Mouse (Mus musculus) embryonic fibroblast, embryonic 13.5 days (primary cell): ENCODE measurements at regions not wholly inside any gene's neighbourhood (a gene's known extent, or its start where the extent isn't known, plus 50 kb on each side); places are given as distances from the start of the nearest gene placed in this dataset.
A peak's percentile ranks its signal among the peaks of the same experiment; 100 is the strongest.
"Not testable (repeated sequence)": the region's sequence is repeated elsewhere in the genome, so short reads cannot be mapped to it uniquely, and the experiment has no call there.

Experiments used
- H3K27ac ChIP-seq: 2 replicates; pipeline ENCODE4 v1.5.1; 2012; ENCODE audit warnings: low read length, control low read depth, inconsistent platforms; ENCODE audit not compliant: insufficient read depth
- H3K4me1 ChIP-seq: 2 replicates; pipeline ENCODE4 v1.6.1; 2011; ENCODE audit warnings: low read length; ENCODE audit not compliant: control insufficient read depth, insufficient read depth
- H3K4me3 ChIP-seq: 2 replicates; pipeline ENCODE4 v1.5.1; 2011; ENCODE audit warnings: mild to moderate bottlenecking, control low read depth, low read length; ENCODE audit not compliant: insufficient read depth
- CTCF ChIP-seq: IDR thresholded peaks from 2 replicates; pipeline ENCODE4 v1.5.1; 2011; ENCODE audit warnings: mild to moderate bottlenecking, control low read depth, low read length, moderate library complexity, borderline replicate concordance; ENCODE audit not compliant: insufficient read depth
- POLR2A ChIP-seq: IDR thresholded peaks from 2 replicates; pipeline ENCODE4 v1.6.1; 2011; ENCODE audit warnings: low read depth, mild to moderate bottlenecking, control low read depth, low read length, moderate library complexity

- TF ChIP-seq CTCF (no peak), POLR2A (no peak)
- no peak overlapping the region for H3K27ac ChIP-seq
Measured at GRCm38 (mm10) chr10:7390239-7391091, 83.0 kb downstream of the Ulbp1 start.

DNA sequence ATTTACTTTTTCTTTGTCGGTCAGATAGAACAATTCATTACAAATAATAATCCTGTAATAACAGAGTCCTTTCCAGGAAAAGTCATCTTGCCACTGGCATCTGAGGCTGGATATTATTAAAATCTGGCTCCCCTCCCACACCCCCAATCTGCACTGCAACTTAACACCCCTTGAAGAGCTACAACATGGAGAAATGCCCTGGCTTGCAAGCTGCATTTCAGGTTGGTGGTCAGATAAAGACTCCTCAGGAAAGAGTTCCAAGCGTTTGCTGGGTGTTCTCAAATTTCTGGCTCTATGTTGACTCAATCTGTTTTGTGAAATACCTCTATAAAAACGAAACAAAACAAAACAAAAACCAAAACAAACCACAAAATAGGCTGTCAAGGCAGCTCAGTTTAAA, 114.6 kb downstream of the Ulbp1 start:
- not testable (repeated sequence) for H3K4me1 ChIP-seq, H3K27ac ChIP-seq, H3K4me3 ChIP-seq

More at GRCm38 (mm10) chr10:7390239-7391091, 83.0 kb downstream of the Ulbp1 start:
- no peaks in the 10 kb centered on the region for H3K4me1 ChIP-seq
- peak overlapping the region; percentile 60 for H3K4me3 ChIP-seq

DNA sequence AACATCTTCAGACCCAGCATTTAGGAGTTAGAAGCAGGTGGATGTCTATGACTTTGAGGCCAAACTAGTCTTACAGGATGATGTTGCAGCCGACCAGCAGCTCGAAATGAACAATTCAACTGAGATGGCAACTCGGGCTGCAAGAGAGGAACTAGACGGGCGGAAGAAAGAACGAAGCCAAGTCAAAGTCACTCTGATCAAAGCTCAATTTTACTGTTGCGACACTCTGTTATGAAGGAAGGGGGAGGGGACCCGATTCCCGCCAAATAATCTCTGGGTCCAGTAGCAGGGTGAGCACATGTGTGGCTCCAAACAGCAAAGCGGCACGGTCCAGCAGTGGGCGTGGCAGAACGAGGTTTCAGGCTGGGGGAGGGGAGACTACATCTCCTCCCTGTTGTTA, 129.1 kb downstream of the Ulbp1 start:
- not testable (repeated sequence) for H3K27ac ChIP-seq, H3K4me1 ChIP-seq, H3K4me3 ChIP-seq

DNA sequence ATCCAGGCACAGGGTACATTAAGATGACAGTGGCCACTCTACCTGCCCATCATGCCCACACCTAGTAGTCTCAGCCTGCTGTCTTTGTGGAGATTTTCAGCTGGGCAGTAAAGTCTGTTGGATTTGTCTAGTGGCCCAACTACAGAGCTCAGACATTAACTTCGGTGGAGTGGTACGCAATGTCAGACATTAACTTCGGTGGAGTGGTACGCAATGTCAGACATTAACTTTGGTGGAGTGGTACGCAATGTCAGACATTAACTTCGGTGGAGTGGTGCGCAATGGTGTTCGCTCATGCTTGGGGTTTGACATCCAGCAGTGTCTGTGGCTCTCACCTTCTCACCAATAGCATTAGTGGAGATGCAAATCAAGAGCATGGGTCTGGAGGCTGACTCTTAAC, 129.7 kb downstream of the Ulbp1 start:
- not testable (repeated sequence) for H3K27ac ChIP-seq, H3K4me1 ChIP-seq, H3K4me3 ChIP-seq

GRCm38 (mm10) chr10:7333077-7333747, 121.2 kb upstream of the Cnksr3 start:
- Histone ChIP-seq H3K4me3 (no peak overlapping the region), H3K27ac (no peak overlapping the region), H3K4me1 (no peaks in the 10 kb centered on the region)
- peak; percentile 54; the same call in 1 of the 2 replicates for TF ChIP-seq CTCF
- TF ChIP-seq POLR2A = no peak

- TF ChIP-seq POLR2A = no peak
- no peak for TF ChIP-seq CTCF
- H3K4me3 ChIP-seq = no peak overlapping the region
- H3K27ac ChIP-seq = no peak overlapping the region
- H3K4me1 ChIP-seq = no peaks in the 10 kb centered on the region
Measured at GRCm38 (mm10) chr10:7328262-7328661, 116.2 kb upstream of the Cnksr3 start.

- not testable (repeated sequence) for H3K4me3 ChIP-seq, H3K27ac ChIP-seq, H3K4me1 ChIP-seq
Measured at GRCm38 (mm10) chr10:7327046-7327445, 115.0 kb upstream of the Cnksr3 start.

DNA sequence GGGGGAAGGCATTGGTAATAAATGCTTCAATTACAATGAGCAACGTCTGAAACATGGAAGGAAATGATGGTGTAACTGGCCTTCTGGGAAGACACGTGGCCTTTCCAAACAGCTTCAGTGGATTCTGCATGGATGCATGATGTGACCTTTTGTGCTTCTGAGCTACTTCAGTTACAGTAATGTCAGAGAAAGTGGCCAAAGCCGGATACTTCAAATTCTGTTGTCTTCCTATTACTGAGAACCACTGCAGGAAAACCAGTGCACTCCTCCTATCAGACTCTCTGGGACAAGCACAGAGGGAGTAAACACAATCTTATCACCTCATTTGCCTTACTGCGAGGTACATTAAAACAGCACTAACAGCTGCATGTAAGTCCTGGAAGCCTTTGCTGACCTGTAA, 113.0 kb upstream of the Cnksr3 start:
- no peaks in the 10 kb centered on the region for H3K4me1 ChIP-seq
- H3K4me3 ChIP-seq = no peak overlapping the region
- H3K27ac ChIP-seq = no peak overlapping the region
- TF ChIP-seq CTCF (no peak), POLR2A (no peak)

- Histone ChIP-seq H3K4me1 (no peaks in the 10 kb centered on the region), H3K27ac (no peak overlapping the region), H3K4me3 (no peak overlapping the region)
- no peak for TF ChIP-seq CTCF
- TF ChIP-seq POLR2A = no peak
Measured at GRCm38 (mm10) chr10:7323258-7323657, 111.2 kb upstream of the Cnksr3 start.

DNA sequence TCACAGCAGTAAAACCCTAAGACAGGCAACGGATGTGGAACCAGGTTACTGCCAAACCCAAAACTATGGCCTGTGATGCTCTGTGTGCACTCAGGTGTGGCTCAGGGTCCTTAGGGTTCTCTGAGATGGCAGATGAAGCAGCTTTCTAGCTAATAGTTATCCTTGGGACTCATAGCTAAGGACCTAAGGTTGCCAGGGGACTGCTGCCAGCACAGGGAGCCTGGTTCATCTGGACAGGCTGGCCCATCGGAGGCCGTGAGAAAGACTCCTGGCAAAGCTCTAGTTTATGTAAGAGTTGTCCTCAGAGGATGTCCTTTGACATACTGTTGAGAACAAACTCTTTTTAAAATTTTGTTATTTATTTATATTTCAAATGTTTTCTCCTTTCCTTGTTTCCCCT, 97.9 kb upstream of the Cnksr3 start:
- no peak overlapping the region for H3K27ac ChIP-seq
- TF ChIP-seq CTCF (no peak), POLR2A (no peak)
- H3K4me3 ChIP-seq = no peak overlapping the region
- H3K4me1 ChIP-seq = no peaks in the 10 kb centered on the region

DNA sequence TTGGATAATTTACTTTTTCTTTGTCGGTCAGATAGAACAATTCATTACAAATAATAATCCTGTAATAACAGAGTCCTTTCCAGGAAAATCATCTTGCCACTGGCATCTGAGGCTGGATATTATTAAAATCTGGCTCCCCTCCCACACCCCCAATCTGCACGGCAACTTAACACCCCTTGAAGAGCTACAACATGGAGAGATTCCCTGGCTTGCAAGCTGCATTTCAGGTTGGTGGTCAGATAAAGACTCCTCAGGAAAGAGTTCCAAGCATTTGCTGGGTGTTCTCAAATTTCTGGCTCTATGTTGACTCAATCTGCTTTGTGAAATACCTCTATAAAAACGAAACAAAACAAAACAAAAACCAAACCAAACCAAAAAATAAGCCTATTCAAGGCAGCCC, 93.8 kb upstream of the Cnksr3 start:
- H3K27ac ChIP-seq, H3K4me3 ChIP-seq, H3K4me1 ChIP-seq: not testable (repeated sequence)
